Mouse (Mus musculus): Measurements from ENCODE around the gene Panx2. TPM values are rescaled to one million over a fixed set of nuclear protein-coding genes. Genes with fewer than 3 reads are reported as not detected.

Gene Panx2
- polyA plus RNA-seq, 1 experiment from 2014 or later: 3.4 TPM

- peak overlapping the region; percentile 95 for H3K4me2 ChIP-seq
- peaks cover 44% of the 10 kb centered on the region for H3K4me1 ChIP-seq (replicated peaks)
- peak overlapping the region; percentile 97 for H3K9ac ChIP-seq
- no peaks in the 10 kb centered on the region for H3K9me3 ChIP-seq
- peak; percentile 69 for ATAC-seq (ENCODE audit: low read depth)
- peak overlapping the region; percentile 93 for H3K27ac ChIP-seq (replicated peaks)
- peak overlapping the region; percentile 85 for H3K4me3 ChIP-seq
- H3K36me3 ChIP-seq: peaks cover 7% of the 10 kb centered on the region; the same call in 1 of the 2 replicates
- no peaks in the 10 kb centered on the region; the same call in 1 of the 2 replicates for H3K27me3 ChIP-seq
- under 1% methylated on average over 24 of the region's 39 CpGs for WGBS
Measured at GRCm38 (mm10) chr15:89076156-89076731, 16.7 kb downstream of the Panx2 start.

GRCm38 (mm10) chr15:89078208-89078836 lies 18.8 kb downstream of the Panx2 start:
- Histone ChIP-seq H3K36me3 (peaks cover 27% of the 10 kb centered on the region), H3K4me2 (peak overlapping the region; percentile 95), H3K27me3 (no peaks in the 10 kb centered on the region), H3K4me3 (no peak overlapping the region), H3K9ac (peak overlapping the region; percentile 97), H3K4me1 (replicated peaks) (peaks cover 44% of the 10 kb centered on the region), H3K9me3 (no peaks in the 10 kb centered on the region), H3K27ac (replicated peaks) (no peak overlapping the region)
- WGBS: 79% methylated on average over 9 of the region's 9 CpGs
- no peak for ATAC-seq (ENCODE audit: low read depth)

DNA sequence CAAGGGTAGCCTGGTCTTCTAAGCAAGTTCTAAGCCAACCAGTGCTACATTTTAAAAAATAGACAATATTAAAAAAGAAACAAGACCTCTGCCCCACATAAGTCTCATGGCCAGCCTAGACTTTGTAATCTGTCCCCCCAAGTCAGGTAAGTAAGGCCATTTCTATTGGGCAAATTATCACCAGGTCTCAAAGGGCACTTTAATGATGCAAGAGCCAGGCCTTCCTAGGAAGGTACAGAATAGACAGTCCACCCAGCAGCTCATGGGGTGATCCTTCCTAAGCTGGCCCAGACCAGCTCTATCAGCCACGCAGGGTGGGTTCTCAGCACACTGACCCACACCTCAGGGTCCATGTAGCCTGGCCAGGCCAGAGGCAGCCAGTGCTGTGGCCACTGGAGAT lies 24.4 kb downstream of the Panx2 start:
- WGBS: 92% methylated on average over 1 of the region's 1 CpGs
- no peak for ATAC-seq (ENCODE audit: low read depth)
- no peak overlapping the region for H3K4me2 ChIP-seq
- H3K27ac ChIP-seq (replicated peaks): no peak overlapping the region
- H3K4me1 ChIP-seq (replicated peaks): peaks cover 13% of the 10 kb centered on the region
- peaks cover 68% of the 10 kb centered on the region for H3K36me3 ChIP-seq
- no peaks in the 10 kb centered on the region for H3K9me3 ChIP-seq
- H3K4me3 ChIP-seq: no peak overlapping the region
- no peaks in the 10 kb centered on the region for H3K27me3 ChIP-seq
- H3K9ac ChIP-seq: no peak overlapping the region

DNA sequence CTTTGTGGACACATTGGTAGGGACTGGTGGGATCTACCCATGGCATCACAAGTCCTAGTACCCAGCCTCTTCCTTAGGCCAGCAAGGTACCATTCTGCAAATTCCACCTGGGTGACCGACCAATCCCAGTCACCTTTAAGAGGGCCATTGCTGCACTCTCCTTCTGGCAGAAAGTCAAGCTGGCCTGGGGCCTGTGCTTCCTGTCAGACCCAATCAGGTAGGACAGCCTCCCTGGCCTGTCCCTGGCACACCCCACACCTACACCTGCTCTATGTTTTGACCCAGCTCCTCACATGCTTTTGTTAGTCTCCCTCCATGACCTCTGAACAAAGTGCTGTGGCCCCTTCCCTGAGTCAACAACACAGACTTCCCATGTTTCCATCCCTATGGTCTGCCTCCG lies 25.3 kb downstream of the Panx2 start:
- H3K4me1 ChIP-seq (replicated peaks): peaks cover 13% of the 10 kb centered on the region
- no peak for ATAC-seq (ENCODE audit: low read depth)
- H3K9ac ChIP-seq: no peak overlapping the region
- 98% methylated on average over 2 of the region's 2 CpGs for WGBS
- no peaks in the 10 kb centered on the region for H3K27me3 ChIP-seq
- no peak overlapping the region for H3K4me3 ChIP-seq
- no peaks in the 10 kb centered on the region for H3K9me3 ChIP-seq
- no peak overlapping the region for H3K27ac ChIP-seq (replicated peaks)
- peaks cover 68% of the 10 kb centered on the region for H3K36me3 ChIP-seq
- H3K4me2 ChIP-seq: no peak overlapping the region

- Histone ChIP-seq H3K9me3 (no peaks in the 10 kb centered on the region), H3K4me1 (replicated peaks) (peaks cover 24% of the 10 kb centered on the region), H3K9ac (peak within 1 kb of the TSS; percentile 98), H3K4me3 (peak within 1 kb of the TSS; percentile 97), H3K27ac (replicated peaks) (peak within 1 kb of the TSS; percentile 82), H3K36me3 (peaks cover 62% of the 10 kb centered on the region), H3K4me2 (peak within 1 kb of the TSS; percentile 88), H3K27me3 (no peaks in the 10 kb centered on the region)
- 3% methylated on average over 38 of the region's 38 CpGs for WGBS
- ATAC-seq (ENCODE audit: low read depth): peak; percentile 91
Measured at GRCm38 (mm10) chr15:89088607-89089247, 29.2 kb downstream of the Panx2 start, which contains the start of gene Selenoo. Gene Selenoo (plus strand): TSS chr15:89089084.

- H3K4me1 ChIP-seq (replicated peaks): peaks cover 24% of the 10 kb centered on the region
- H3K4me3 ChIP-seq: peak overlapping the region; percentile 97
- H3K27me3 ChIP-seq: no peaks in the 10 kb centered on the region
- peak; percentile 75 for ATAC-seq (ENCODE audit: low read depth)
- no peaks in the 10 kb centered on the region for H3K9me3 ChIP-seq
- peak overlapping the region; percentile 82 for H3K27ac ChIP-seq (replicated peaks)
- peak overlapping the region; percentile 98 for H3K9ac ChIP-seq
- peaks cover 62% of the 10 kb centered on the region for H3K36me3 ChIP-seq
- peak overlapping the region; percentile 88 for H3K4me2 ChIP-seq
- WGBS: 4% methylated on average over 64 of the region's 68 CpGs
Measured at GRCm38 (mm10) chr15:89089248-89090051, 29.9 kb downstream of the Panx2 start.

- peaks cover 62% of the 10 kb centered on the region for H3K36me3 ChIP-seq
- ATAC-seq (ENCODE audit: low read depth): no peak
- peak overlapping the region; percentile 88 for H3K4me2 ChIP-seq
- H3K27ac ChIP-seq (replicated peaks): no peak overlapping the region
- no peak overlapping the region; the same call in 1 of the 2 replicates for H3K4me3 ChIP-seq
- 82% methylated on average over 4 of the region's 4 CpGs for WGBS
- H3K9ac ChIP-seq: peak overlapping the region; percentile 98
- H3K27me3 ChIP-seq: no peaks in the 10 kb centered on the region
- H3K4me1 ChIP-seq (replicated peaks): peaks cover 24% of the 10 kb centered on the region
- no peaks in the 10 kb centered on the region for H3K9me3 ChIP-seq
Measured at GRCm38 (mm10) chr15:89090662-89091061, 31.1 kb downstream of the Panx2 start.

- H3K27me3 ChIP-seq: no peaks in the 10 kb centered on the region
- WGBS: 84% methylated on average over 5 of the region's 5 CpGs
- H3K27ac ChIP-seq (replicated peaks): no peak overlapping the region
- peaks cover 24% of the 10 kb centered on the region for H3K4me1 ChIP-seq (replicated peaks)
- no peaks in the 10 kb centered on the region for H3K9me3 ChIP-seq
- H3K4me2 ChIP-seq: no peak overlapping the region
- H3K4me3 ChIP-seq: no peak overlapping the region
- no peak overlapping the region for H3K9ac ChIP-seq
- no peak for ATAC-seq (ENCODE audit: low read depth)
- peaks cover 63% of the 10 kb centered on the region for H3K36me3 ChIP-seq
Measured at GRCm38 (mm10) chr15:89092181-89092580, 32.6 kb downstream of the Panx2 start.

DNA sequence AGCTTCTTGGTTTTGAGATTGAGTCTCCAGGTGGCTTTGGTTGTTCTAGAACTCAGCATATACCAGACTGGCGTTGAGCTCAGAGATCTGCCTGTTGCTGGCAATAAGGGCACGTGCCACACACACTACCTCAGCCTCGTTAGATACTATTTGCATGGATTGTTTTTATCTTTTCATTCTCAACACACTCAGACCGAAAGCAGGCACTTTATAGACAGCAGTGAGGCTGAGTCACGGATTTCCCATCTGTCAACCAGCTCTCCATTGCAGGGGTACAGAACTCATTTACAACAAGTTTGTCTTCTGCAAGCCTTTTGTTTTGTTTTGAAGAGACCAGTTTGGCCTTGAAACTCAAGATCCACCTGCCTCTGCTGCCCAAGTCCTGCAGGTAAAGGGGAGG lies 37.9 kb downstream of the Panx2 start:
- 93% methylated on average over 5 of the region's 5 CpGs for WGBS
- no peak overlapping the region for H3K9ac ChIP-seq
- no peak overlapping the region for H3K4me2 ChIP-seq
- no peak overlapping the region for H3K4me3 ChIP-seq
- no peaks in the 10 kb centered on the region for H3K27me3 ChIP-seq
- H3K4me1 ChIP-seq (replicated peaks): no peaks in the 10 kb centered on the region
- no peaks in the 10 kb centered on the region for H3K9me3 ChIP-seq
- peaks cover 100% of the 10 kb centered on the region for H3K36me3 ChIP-seq
- H3K27ac ChIP-seq (replicated peaks): no peak overlapping the region
- ATAC-seq (ENCODE audit: low read depth): no peak

DNA sequence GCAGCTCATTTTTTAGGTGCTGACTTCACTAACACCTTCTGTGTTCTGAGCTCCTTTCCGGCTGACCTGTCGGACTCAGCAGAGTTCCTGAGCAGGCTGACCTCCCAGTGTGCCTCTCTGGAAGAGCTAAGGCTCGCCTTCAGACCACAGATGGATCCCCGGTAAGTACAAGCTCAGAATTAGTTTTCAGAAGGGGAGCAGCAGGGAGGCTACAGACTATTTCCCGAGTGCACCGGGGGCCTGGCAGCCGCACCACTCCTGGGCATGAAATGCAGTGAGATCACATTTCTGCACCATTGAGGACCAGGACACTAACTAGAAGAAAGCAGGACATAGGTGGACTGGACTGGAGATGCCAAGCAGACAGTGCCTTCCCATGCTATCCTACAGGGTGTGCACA lies 39.1 kb downstream of the Panx2 start:
- H3K4me3 ChIP-seq: no peak overlapping the region
- no peak overlapping the region for H3K27ac ChIP-seq (replicated peaks)
- H3K27me3 ChIP-seq: no peaks in the 10 kb centered on the region
- no peaks in the 10 kb centered on the region for H3K9me3 ChIP-seq
- no peak overlapping the region for H3K4me2 ChIP-seq
- H3K36me3 ChIP-seq: peaks cover 100% of the 10 kb centered on the region
- ATAC-seq (ENCODE audit: low read depth): no peak
- 88% methylated on average over 7 of the region's 7 CpGs for WGBS
- H3K9ac ChIP-seq: no peak overlapping the region
- no peaks in the 10 kb centered on the region for H3K4me1 ChIP-seq (replicated peaks)

- WGBS: 90% methylated on average over 12 of the region's 12 CpGs
- no peak overlapping the region for H3K4me2 ChIP-seq
- H3K9ac ChIP-seq: no peak overlapping the region
- H3K4me3 ChIP-seq: no peak overlapping the region
- no peaks in the 10 kb centered on the region for H3K4me1 ChIP-seq (replicated peaks)
- H3K27ac ChIP-seq (replicated peaks): no peak overlapping the region
- peaks cover 100% of the 10 kb centered on the region for H3K36me3 ChIP-seq
- H3K27me3 ChIP-seq: no peaks in the 10 kb centered on the region
- no peak for ATAC-seq (ENCODE audit: low read depth)
- no peaks in the 10 kb centered on the region for H3K9me3 ChIP-seq
Measured at GRCm38 (mm10) chr15:89100823-89101222, 41.3 kb downstream of the Panx2 start.

GRCm38 (mm10) chr15:89102646-89103045 lies 43.1 kb downstream of the Panx2 start:
- H3K27me3 ChIP-seq: no peaks in the 10 kb centered on the region
- H3K4me3 ChIP-seq: no peak overlapping the region
- no peak overlapping the region for H3K27ac ChIP-seq (replicated peaks)
- no peak overlapping the region for H3K9ac ChIP-seq
- H3K4me2 ChIP-seq: no peak overlapping the region
- no peaks in the 10 kb centered on the region for H3K9me3 ChIP-seq
- ATAC-seq (ENCODE audit: low read depth): no peak
- 85% methylated on average over 5 of the region's 5 CpGs for WGBS
- peaks cover 100% of the 10 kb centered on the region for H3K36me3 ChIP-seq
- H3K4me1 ChIP-seq (replicated peaks): no peaks in the 10 kb centered on the region
